Mouse (Mus musculus) bone marrow macrophage, adult 2 months (primary cell): ENCODE measurements around the gene Gm17622.

Source experiments
- CTCF ChIP-seq: IDR thresholded peaks from 2 replicates; pipeline ENCODE4 v1.5.1; 2012; ENCODE audit warnings: low read depth, mild to moderate bottlenecking, low read length, moderate library complexity
- POLR2A ChIP-seq: IDR thresholded peaks from 2 replicates; pipeline ENCODE4 v1.6.1; 2012; ENCODE audit warnings: mild to moderate bottlenecking, low read depth, low read length, borderline replicate concordance

- TF ChIP-seq POLR2A (no peak), CTCF (no peak)
These were observed 41.6 kb downstream of the Gm17622 start for GRCm38 (mm10) chr13:96532176-96532575.
